Mouse (Mus musculus) gastrocnemius, adult 2 months (tissue): ENCODE data around the gene Rabgap1. TPM values are rescaled to one million over a fixed set of nuclear protein-coding genes. Genes with fewer than 3 reads are reported as not detected.

Experiments used
- DNase-seq: peaks from one replicate; pipeline ENCODE4 v3.0.0; 2022
- H3K27ac ChIP-seq: fragments of 200-600 bp; 2 replicates; pipeline ENCODE4 v1.8.1; 2022; ENCODE audit warnings: mild to moderate bottlenecking
- H3K4me3 ChIP-seq: fragments of 200-600 bp; 2 replicates; pipeline ENCODE4 v1.8.1; 2022; ENCODE audit warnings: mild to moderate bottlenecking, moderate library complexity
- CTCF ChIP-seq: fragments of 200-600 bp; IDR thresholded peaks from 2 replicates; pipeline ENCODE4 v1.8.1; 2022; ENCODE audit warnings: antibody characterized with exemption, mild to moderate bottlenecking, moderate library complexity
- intact Hi-C: fragments of 180-260 bp; cut with DNase I; formaldehyde crosslinking; loops from one replicate; pipeline ENCODE4 v1.15.1; 2025
- long read RNA-seq, 2 experiments: library from polyadenylated mRNA; stranded (forward); transcript quantifications; one replicate each; pipeline ENCODE4 v2.0.0; 2021
- total RNA-seq, 2 experiments: library from RNA; stranded (reverse); gene quantifications; 2 replicates each; pipeline ENCODE4 v1.2.3; 2021

Rabgap1 gene
- total RNA-seq = 10 to 100 TPM; 33.9 to 34.5 TPM
- long read RNA-seq, experiment 1, full-length matches to known transcripts = 39 of 60 reads
- long read RNA-seq, experiment 1, partial matches to known transcripts = 7 of 60 reads
- long read RNA-seq, experiment 1, other reads (novel, unspliced or antisense) = 14 of 60 reads
- long read RNA-seq, experiment 2, full-length matches to known transcripts = 32 of 50 reads
- long read RNA-seq, experiment 2, partial matches to known transcripts = 3 of 50 reads
- long read RNA-seq, experiment 2, other reads (novel, unspliced or antisense) = 15 of 50 reads

GRCm38 (mm10) chr2:37442611-37443591, at the start of gene Rabgap1, which contains the start of the genes Zbtb26 and Zbtb6:
TSS of gene Rabgap1 (plus strand) at chr2:37443279.
TSS of gene Zbtb26 (minus strand) at chr2:37443135.
TSS of gene Zbtb6 (minus strand) at chr2:37443171.
- DNase-seq = peak; percentile 96
- intact Hi-C loops = no loop called here
- peak within 1 kb of the TSS; percentile 96 for H3K4me3 ChIP-seq
- peak within 1 kb of the TSS; percentile 94 for H3K27ac ChIP-seq
- no peak for TF ChIP-seq CTCF

DNA sequence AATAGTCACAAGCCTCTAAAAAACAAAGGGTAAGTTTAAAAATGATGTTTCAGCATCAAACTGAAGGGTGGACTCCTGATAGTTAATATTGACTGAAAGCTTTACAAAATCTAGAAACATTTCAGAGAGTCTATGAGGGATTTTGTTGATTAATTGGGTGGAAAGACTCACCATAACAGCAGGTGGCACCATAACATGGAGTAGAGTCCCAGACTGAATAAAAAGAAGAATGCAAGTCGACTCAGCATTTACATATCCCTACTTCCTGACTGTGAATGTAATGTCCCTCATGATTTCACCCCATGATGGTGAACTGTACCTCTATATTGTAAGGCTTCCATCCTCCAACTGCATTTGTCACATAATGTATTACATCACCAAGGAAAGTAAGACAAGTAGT, 47.5 kb upstream of the Rabgap1 start:
- H3K4me3 ChIP-seq = no peak overlapping the region
- H3K27ac ChIP-seq = no peak overlapping the region
- intact Hi-C loops = no loop called here
- no peak for DNase-seq
- TF ChIP-seq CTCF = peak; percentile 37

- TF ChIP-seq CTCF = no peak
- no peak for DNase-seq
- peak overlapping the region; percentile 96 for H3K27ac ChIP-seq
- intact Hi-C loops = no loop called here
- peak overlapping the region; percentile 96 for H3K4me3 ChIP-seq
Measured at GRCm38 (mm10) chr2:37421903-37422302, 21.2 kb upstream of the Rabgap1 start.

GRCm38 (mm10) chr2:37422306-37423304, 20.5 kb upstream of the Rabgap1 start, which contains the start of gene Rc3h2:
TSS of gene Rc3h2 (minus strand) at chr2:37422903.
- Histone ChIP-seq H3K27ac (peak within 1 kb of the TSS; percentile 96), H3K4me3 (peak within 1 kb of the TSS; percentile 96)
- TF ChIP-seq CTCF = no peak
- DNase-seq = peak; percentile 95
- intact Hi-C loops = no loop called here

DNA sequence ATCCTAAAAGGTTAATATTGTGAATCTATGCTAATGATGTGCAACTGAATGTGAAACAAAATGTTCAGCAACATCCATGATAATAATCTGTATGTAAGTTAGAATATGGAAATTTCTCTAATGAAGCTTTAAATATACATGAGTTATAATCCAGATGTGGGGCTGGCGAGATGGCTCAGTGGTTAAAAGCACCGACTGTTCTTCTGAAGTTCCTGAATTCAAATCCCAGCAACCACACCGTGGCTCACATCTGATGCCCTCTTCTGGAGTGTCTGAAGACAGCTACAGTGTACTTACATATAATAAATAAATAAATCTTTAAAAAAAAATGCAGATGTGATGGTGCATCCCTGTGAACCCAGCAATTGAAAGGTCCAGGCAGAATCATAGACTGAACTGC, 19.4 kb upstream of the Rabgap1 start:
- no peak; the same call in 1 of the 2 replicates for TF ChIP-seq CTCF
- DNase-seq = no peak
- no peak overlapping the region; the same call in 1 of the 2 replicates for H3K4me3 ChIP-seq
- H3K27ac ChIP-seq = peak overlapping the region; percentile 96
- intact Hi-C loops = no loop called here

- DNase-seq = peak; percentile 84
- 0 out of 2 replicates have a peak, but pooled peaks have one; percentile 5 for TF ChIP-seq CTCF
- H3K4me3 ChIP-seq = peak overlapping the region; percentile 78
- H3K27ac ChIP-seq = peak overlapping the region; percentile 90
- intact Hi-C loops = no loop called here
Measured at GRCm38 (mm10) chr2:37430593-37431464, 12.2 kb upstream of the Rabgap1 start.

DNA sequence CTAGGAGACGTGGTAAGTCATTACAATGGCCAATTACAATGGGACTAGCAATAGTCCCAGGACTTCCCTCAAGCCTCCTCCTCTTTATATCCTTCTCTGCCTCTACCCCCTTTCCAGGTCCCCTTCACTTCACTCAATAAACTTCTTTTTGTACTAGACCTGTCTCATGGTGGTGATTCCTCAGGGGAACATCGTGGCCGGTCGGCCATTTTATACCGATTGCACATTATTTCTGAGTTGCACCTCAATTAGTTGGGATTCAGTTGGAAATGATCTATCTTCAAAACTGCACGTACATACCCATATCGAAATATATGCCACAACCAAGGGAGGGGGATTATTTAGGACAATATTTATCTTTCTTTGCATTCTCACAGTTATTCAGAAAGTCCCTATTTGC, 11.5 kb upstream of the Rabgap1 start:
- Histone ChIP-seq H3K27ac (peak overlapping the region; percentile 90), H3K4me3 (peak overlapping the region; percentile 78)
- intact Hi-C loops = no loop called here
- TF ChIP-seq CTCF = no peak
- no peak for DNase-seq

DNA sequence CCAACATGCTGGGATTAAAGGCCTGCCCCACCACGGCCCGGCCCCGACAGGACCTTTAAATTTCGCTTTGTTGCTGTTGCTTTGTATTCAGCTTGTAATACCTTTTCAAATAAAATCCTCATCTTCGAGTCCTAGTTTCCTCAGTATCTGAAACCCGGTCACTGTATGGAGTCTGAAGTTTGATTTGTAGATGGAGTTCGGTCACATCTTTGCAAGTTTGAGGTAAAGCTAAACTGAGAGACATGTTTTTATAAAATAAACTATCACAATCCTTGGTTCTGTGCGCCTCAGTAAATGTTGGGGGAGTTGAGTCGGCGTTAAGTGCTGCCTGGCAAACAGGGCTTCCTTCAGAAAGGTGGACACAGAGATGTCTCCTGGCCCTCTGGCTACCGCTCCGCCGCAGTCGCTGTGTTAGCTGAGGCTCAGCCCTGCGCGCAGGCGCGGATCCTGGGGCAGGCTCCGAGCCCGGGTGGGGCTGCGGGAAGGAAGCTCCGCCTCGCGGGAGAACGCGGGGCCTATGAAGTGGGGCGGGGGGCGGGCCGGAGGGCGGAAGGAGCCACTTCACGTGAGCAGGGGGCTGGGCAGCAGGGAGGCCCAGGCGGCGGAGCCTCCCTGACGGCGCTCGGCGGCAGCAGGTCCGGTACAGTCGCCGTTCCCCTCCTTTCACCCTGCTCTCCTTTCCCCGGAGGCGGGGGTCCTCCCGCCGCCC, 8.7 kb downstream of the Rabgap1 start:
- TF ChIP-seq CTCF = no peak
- H3K27ac ChIP-seq = peak overlapping the region; percentile 95
- intact Hi-C loops = no loop called here
- H3K4me3 ChIP-seq = peak overlapping the region; percentile 80
- DNase-seq = peak; percentile 98

DNA sequence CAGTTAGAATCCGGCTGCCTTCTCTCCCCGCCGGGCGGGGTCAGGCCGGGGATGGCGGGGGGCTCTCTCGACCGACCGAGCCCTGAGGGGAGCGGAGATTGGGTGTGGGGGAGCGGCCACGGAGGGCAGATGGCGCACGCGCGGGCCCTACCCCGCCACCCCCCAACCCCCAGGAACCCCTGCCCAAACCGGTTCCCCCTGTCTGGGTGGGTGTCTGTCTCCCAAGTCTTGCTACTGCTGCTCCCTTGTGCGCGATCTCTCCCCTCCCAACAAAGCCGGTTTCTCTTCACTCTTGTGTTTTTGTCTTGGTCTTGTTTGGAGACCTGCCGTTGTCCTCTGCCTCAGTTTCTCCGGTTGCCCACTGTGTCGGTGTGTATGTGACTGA, 9.3 kb downstream of the Rabgap1 start:
- H3K27ac ChIP-seq = peak overlapping the region; percentile 95
- intact Hi-C loops = no loop called here
- DNase-seq = no peak

DNA sequence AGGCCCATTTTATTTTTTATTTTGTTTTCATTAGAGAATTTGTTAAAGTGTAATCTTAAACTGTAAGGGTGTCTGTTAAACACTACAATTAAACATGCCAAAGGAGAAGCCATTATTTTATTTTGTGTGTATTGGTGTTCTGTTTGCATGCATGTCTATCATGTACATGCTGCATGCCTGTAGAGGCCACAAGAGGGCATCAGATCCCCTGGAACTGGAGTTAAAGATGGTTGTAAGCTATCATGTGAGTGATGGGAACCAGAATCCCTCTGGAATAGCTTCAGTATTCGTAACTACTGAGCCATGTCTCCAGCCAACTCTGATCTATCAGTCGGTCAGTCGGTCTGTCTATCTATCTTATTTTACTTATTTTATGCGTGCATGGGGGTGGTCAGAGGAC, 17.6 kb downstream of the Rabgap1 start:
- peak; percentile 7; the same call in 1 of the 2 replicates for TF ChIP-seq CTCF
- intact Hi-C loops = loop anchor here (1.0 kb wide), 1 partner anchor 43 kb away; no protein-coding TSS in a partner anchor
- DNase-seq = no peak
- H3K4me3 ChIP-seq = no peak overlapping the region
- no peak overlapping the region for H3K27ac ChIP-seq

More for the DNA sequence above, 9.3 kb downstream of the Rabgap1 start:
- peak overlapping the region; percentile 80 for H3K4me3 ChIP-seq
- TF ChIP-seq CTCF = no peak
